Mouse (Mus musculus): Measurements from ENCODE around the gene Map7d1. TPM values are rescaled to one million over a fixed set of nuclear protein-coding genes. Genes with fewer than 3 reads are reported as not detected.

The Map7d1 gene
- 15.9 and 18.2 TPM in 2 replicates for polyA plus RNA-seq (2015; fragmentation: Nextera tagmentation; extraction: Ambion mirVana)

GRCm38 (mm10) chr4:126256131-126256791, at the start of gene Map7d1:
Map7d1 (minus strand) TSS chr4:126256343.
- peak; percentile 84 for DNase-seq (ENCODE audit: low spot score)

- no peak for DNase-seq (ENCODE audit: low spot score)
These were observed 49.3 kb upstream of the Map7d1 start for GRCm38 (mm10) chr4:126305428-126305827.

GRCm38 (mm10) chr4:126303877-126304276, 47.7 kb upstream of the Map7d1 start:
- DNase-seq (ENCODE audit: low spot score), result no peak

- no peak for DNase-seq (ENCODE audit: low spot score)
These were observed 45.6 kb upstream of the Map7d1 start for GRCm38 (mm10) chr4:126301584-126302309.

GRCm38 (mm10) chr4:126300916-126301583, 44.9 kb upstream of the Map7d1 start:
- DNase-seq (ENCODE audit: low spot score), result no peak

- peak; percentile 14 for DNase-seq (ENCODE audit: low spot score)
These were observed 40.5 kb upstream of the Map7d1 start for GRCm38 (mm10) chr4:126296617-126297101.

- DNase-seq (ENCODE audit: low spot score), result no peak
These were observed 39.8 kb upstream of the Map7d1 start for GRCm38 (mm10) chr4:126295937-126296336.

GRCm38 (mm10) chr4:126295152-126295551, 39.0 kb upstream of the Map7d1 start:
- DNase-seq (ENCODE audit: low spot score), result no peak

- no peak for DNase-seq (ENCODE audit: low spot score)
These were observed 35.1 kb upstream of the Map7d1 start for GRCm38 (mm10) chr4:126291196-126291595.

GRCm38 (mm10) chr4:126290314-126290713, 34.2 kb upstream of the Map7d1 start:
- no peak for DNase-seq (ENCODE audit: low spot score)

GRCm38 (mm10) chr4:126288085-126288666, 32.0 kb upstream of the Map7d1 start:
- DNase-seq (ENCODE audit: low spot score), result no peak

- DNase-seq (ENCODE audit: low spot score), result no peak
These were observed 31.3 kb upstream of the Map7d1 start for GRCm38 (mm10) chr4:126287302-126287995.

GRCm38 (mm10) chr4:126286492-126286891, 30.3 kb upstream of the Map7d1 start, which contains the start of gene Col8a2:
Col8a2 (plus strand) TSS chr4:126286793.
- no peak for DNase-seq (ENCODE audit: low spot score)

- DNase-seq (ENCODE audit: low spot score), result no peak
These were observed 27.4 kb upstream of the Map7d1 start for GRCm38 (mm10) chr4:126283582-126283981.

GRCm38 (mm10) chr4:126281706-126282105, 25.6 kb upstream of the Map7d1 start:
- DNase-seq (ENCODE audit: low spot score), result no peak

GRCm38 (mm10) chr4:126278961-126279360, 22.8 kb upstream of the Map7d1 start:
- no peak for DNase-seq (ENCODE audit: low spot score)

GRCm38 (mm10) chr4:126278565-126278915, 22.4 kb upstream of the Map7d1 start:
- DNase-seq (ENCODE audit: low spot score), result no peak

GRCm38 (mm10) chr4:126277906-126278564, 21.9 kb upstream of the Map7d1 start:
- peak; percentile 60 for DNase-seq (ENCODE audit: low spot score)

GRCm38 (mm10) chr4:126275681-126276131, 19.6 kb upstream of the Map7d1 start:
- no peak for DNase-seq (ENCODE audit: low spot score)

GRCm38 (mm10) chr4:126275081-126275480, 18.9 kb upstream of the Map7d1 start:
- no peak for DNase-seq (ENCODE audit: low spot score)

Measured in thymus, postnatal 0 days (tissue).